Mouse (Mus musculus) ovary, adult 18-20 months (tissue): ENCODE measurements around the gene Tdrd9.

Experiments
- DNase-seq: peaks from one replicate; pipeline ENCODE4 v3.0.0; 2022; ENCODE audit warnings: low spot score, mixed read lengths

The Tdrd9 gene

GRCm38 (mm10) chr12:111963339-111963738 lies 8.0 kb upstream of the Tdrd9 start:
- DNase-seq = no peak

- peak; percentile 88 for DNase-seq
Observed at GRCm38 (mm10) chr12:111966683-111967173, 4.6 kb upstream of the Tdrd9 start, which contains the start of gene Atp5mpl. Gene Atp5mpl, minus strand, starts transcription at chr12:111966977.

- no peak for DNase-seq
Observed at GRCm38 (mm10) chr12:111970085-111970484, 1.3 kb upstream of the Tdrd9 start.

GRCm38 (mm10) chr12:111972504-111972903 lies 1.1 kb downstream of the Tdrd9 start:
- DNase-seq = no peak

GRCm38 (mm10) chr12:111974578-111974977 lies 3.2 kb downstream of the Tdrd9 start:
- no peak for DNase-seq

GRCm38 (mm10) chr12:111977138-111977537 lies 5.8 kb downstream of the Tdrd9 start:
- DNase-seq = no peak

- no peak for DNase-seq
Observed at GRCm38 (mm10) chr12:111978274-111978673, 6.9 kb downstream of the Tdrd9 start.

GRCm38 (mm10) chr12:111980887-111981367 lies 9.6 kb downstream of the Tdrd9 start, which contains the start of gene Rd3l:
Gene Rd3l, minus strand, starts transcription at chr12:111981317.
- no peak for DNase-seq

- DNase-seq = no peak
Observed at GRCm38 (mm10) chr12:111981831-111982230, 10.5 kb downstream of the Tdrd9 start.

GRCm38 (mm10) chr12:111983165-111983564 lies 11.8 kb downstream of the Tdrd9 start:
- no peak for DNase-seq

GRCm38 (mm10) chr12:111986756-111987155 lies 15.4 kb downstream of the Tdrd9 start:
- no peak for DNase-seq

GRCm38 (mm10) chr12:111992626-111993025 lies 21.3 kb downstream of the Tdrd9 start:
- no peak for DNase-seq

- DNase-seq = no peak
Observed at GRCm38 (mm10) chr12:111995161-111995560, 23.8 kb downstream of the Tdrd9 start.

GRCm38 (mm10) chr12:111999735-112000134 lies 28.4 kb downstream of the Tdrd9 start:
- no peak for DNase-seq

GRCm38 (mm10) chr12:112001223-112001622 lies 29.9 kb downstream of the Tdrd9 start:
- peak; percentile 20 for DNase-seq

GRCm38 (mm10) chr12:112012511-112013270 lies 41.3 kb downstream of the Tdrd9 start:
- no peak for DNase-seq

GRCm38 (mm10) chr12:112013271-112013801 lies 42.0 kb downstream of the Tdrd9 start:
- DNase-seq = no peak

GRCm38 (mm10) chr12:112016346-112016745 lies 45.0 kb downstream of the Tdrd9 start:
- DNase-seq = no peak

- DNase-seq = no peak
Observed at GRCm38 (mm10) chr12:112023306-112023705, 51.9 kb downstream of the Tdrd9 start.

GRCm38 (mm10) chr12:112024581-112025310 lies 53.4 kb downstream of the Tdrd9 start:
- DNase-seq = no peak

- no peak for DNase-seq
Observed at GRCm38 (mm10) chr12:112025457-112025856, 54.1 kb downstream of the Tdrd9 start.

GRCm38 (mm10) chr12:112025907-112026645 lies 54.7 kb downstream of the Tdrd9 start:
- DNase-seq = no peak
